Mouse (Mus musculus) stomach, postnatal 0 days (tissue): Measurements from ENCODE around the gene Lce1d. TPM values are rescaled to one million over a fixed set of nuclear protein-coding genes. Genes with fewer than 3 reads are reported as not detected.

Experiments used
- ATAC-seq: fragments of 200-750 bp; cut with Nextera tagmentation; 2 replicates; pipeline ENCODE4 v1.8.0; 2017; ENCODE audit not compliant: low FRiP score, low TSS enrichment
- DNase-seq: peaks from one replicate; pipeline ENCODE4 v3.0.0-alpha.2; 2016; ENCODE audit warnings: low spot score
- H3K27ac ChIP-seq: fragments of 300-500 bp; sonication (generic); replicated peaks from 2 replicates; pipeline ENCODE4 v1.5.1; 2014; ENCODE audit warnings: mild to moderate bottlenecking, control low read depth
- H3K27me3 ChIP-seq: fragments of 300-500 bp; sonication (generic); 2 replicates; pipeline ENCODE4 v1.6.1; 2014; ENCODE audit warnings: low read length; ENCODE audit not compliant: control insufficient read depth, insufficient read depth
- H3K36me3 ChIP-seq: fragments of 300-500 bp; sonication (generic); 2 replicates; pipeline ENCODE4 v1.6.1; 2014; ENCODE audit warnings: low read length, mixed read lengths; ENCODE audit not compliant: control insufficient read depth, insufficient read depth
- H3K4me1 ChIP-seq: fragments of 300-500 bp; sonication (generic); replicated peaks from 2 replicates; pipeline ENCODE4 v1.6.1; 2014; ENCODE audit warnings: antibody characterized with exemption; ENCODE audit not compliant: control insufficient read depth, insufficient read depth
- H3K4me2 ChIP-seq: fragments of 300-500 bp; sonication (generic); replicated peaks from 2 replicates; pipeline ENCODE4 v1.6.1; 2014; ENCODE audit warnings: low read depth, mild to moderate bottlenecking, control low read depth, moderate library complexity
- H3K4me3 ChIP-seq: fragments of 300-500 bp; sonication (generic); 2 replicates; pipeline ENCODE4 v1.5.1; 2014; ENCODE audit warnings: low read depth, low read length, control low read depth
- H3K9ac ChIP-seq: fragments of 300-500 bp; sonication (generic); 2 replicates; pipeline ENCODE4 v1.6.1; 2014; ENCODE audit warnings: mild to moderate bottlenecking, low read length, control low read depth, mixed read lengths
- H3K9me3 ChIP-seq: fragments of 300-500 bp; sonication (generic); 2 replicates; pipeline ENCODE4 v1.6.1; 2016; ENCODE audit warnings: low read length; ENCODE audit not compliant: control insufficient read depth
- CTCF ChIP-seq: IDR thresholded peaks from 2 replicates; pipeline ENCODE4 v1.5.1; 2016; ENCODE audit warnings: antibody characterized with exemption, low read depth, mild to moderate bottlenecking, moderate library complexity
- EP300 ChIP-seq: optimal IDR thresholded peaks from 2 replicates; pipeline ENCODE3; 2016; ENCODE audit warnings: antibody characterized with exemption
- WGBS: fragments of 180-500 bp; shearing (Covaris S2); extraction: QIAGEN DNeasy Blood & Tissue Kit; methylation state at CpG from one replicate; pipeline ENCODE4 v1.1.7; 2014; 5-methylcytosine and 5-hydroxymethylcytosine counted together
- polyA plus RNA-seq: library from polyadenylated mRNA; unstranded; fragments of >200 nt; fragmentation: Nextera tagmentation; extraction: Ambion mirVana; gene quantifications from 2 replicates; pipeline ENCODE4 v1.2.1, GENCODE M21; 2015

The Lce1d gene
- polyA plus RNA-seq, 1 experiment from 2014 or later: 199 TPM

GRCm38 (mm10) chr3:92639854-92640253 lies 47.2 kb downstream of the Lce1d start:
- Histone ChIP-seq H3K36me3 (no peaks in the 10 kb centered on the region), H3K4me3 (no peak overlapping the region), H3K27ac (no peak overlapping the region), H3K27me3 (no peaks in the 10 kb centered on the region), H3K9ac (no peak overlapping the region), H3K4me1 (no peaks in the 10 kb centered on the region), H3K4me2 (no peak overlapping the region), H3K9me3 (no peaks in the 10 kb centered on the region)
- 95% methylated on average over 15 of the region's 15 CpGs for WGBS
- ATAC-seq: no peak
- TF ChIP-seq EP300 (no peak), CTCF (no peak)
- no peak for DNase-seq

- Histone ChIP-seq H3K36me3 (no peaks in the 10 kb centered on the region), H3K4me3 (no peak overlapping the region), H3K4me2 (no peak overlapping the region), H3K4me1 (no peaks in the 10 kb centered on the region), H3K27ac (no peak overlapping the region), H3K9ac (no peak overlapping the region), H3K9me3 (no peaks in the 10 kb centered on the region), H3K27me3 (no peaks in the 10 kb centered on the region)
- no peak for ATAC-seq
- no peak for DNase-seq
- no peak for TF ChIP-seq EP300
- TF ChIP-seq CTCF: no peak
- 61% methylated on average over 3 of the region's 3 CpGs for WGBS
Measured at GRCm38 (mm10) chr3:92638653-92638991, 48.4 kb downstream of the Lce1d start.

DNA sequence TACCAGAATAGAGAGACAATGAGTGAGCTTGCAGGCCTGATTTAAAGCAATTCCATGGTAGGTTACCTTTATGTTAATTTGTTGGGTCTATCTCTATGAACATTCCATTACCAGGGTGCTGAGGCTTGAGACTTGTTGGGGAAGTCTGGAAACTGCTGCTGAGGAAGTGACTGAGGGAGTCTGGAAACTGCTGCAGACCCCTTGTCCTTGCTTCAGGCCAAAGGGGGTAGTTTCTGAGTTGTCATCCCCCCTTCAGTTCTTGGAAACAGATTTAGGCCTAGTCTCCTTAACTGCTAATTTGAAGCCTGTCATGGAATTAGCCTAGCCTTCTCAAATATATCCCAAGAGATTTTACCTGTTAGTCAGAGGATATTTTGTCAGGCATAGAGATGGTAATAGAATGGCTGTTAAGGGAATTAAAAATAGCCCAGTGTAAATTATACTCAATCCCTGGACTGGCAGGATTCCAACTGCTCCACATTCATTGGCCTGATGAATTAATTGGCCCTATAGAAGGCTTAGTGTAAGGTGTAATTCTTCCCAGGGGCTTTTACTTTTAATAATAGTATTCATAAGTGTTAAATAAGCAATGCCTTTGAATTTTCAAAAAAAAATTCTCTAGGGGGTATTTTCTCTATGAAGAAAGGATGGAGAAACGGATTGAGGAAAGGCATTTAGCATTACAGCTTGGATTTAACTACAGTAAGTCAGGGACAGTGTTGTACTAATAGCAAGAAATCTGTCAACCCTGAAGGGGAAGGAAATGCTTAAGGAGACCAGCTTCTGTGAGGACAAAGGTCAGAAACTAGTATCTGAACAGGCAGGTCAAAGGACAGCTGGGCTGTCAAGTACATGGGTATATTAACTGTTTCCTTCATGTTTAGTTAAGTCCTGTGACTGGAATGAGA lies 49.0 kb downstream of the Lce1d start:
- Histone ChIP-seq H3K9ac (no peak overlapping the region), H3K4me3 (no peak overlapping the region), H3K9me3 (no peaks in the 10 kb centered on the region), H3K4me1 (no peaks in the 10 kb centered on the region), H3K36me3 (no peaks in the 10 kb centered on the region), H3K4me2 (no peak overlapping the region), H3K27ac (no peak overlapping the region), H3K27me3 (no peaks in the 10 kb centered on the region)
- ATAC-seq (no peak), DNase-seq (no peak)
- 38% methylated on average over 1 of the region's 1 CpGs for WGBS
- TF ChIP-seq CTCF: no peak
- TF ChIP-seq EP300: no peak

Other genes starting within 250 kb of the Lce1d start
- gene Sprr1b, start 248.4 kb downstream of the Lce1d start, polyA plus RNA-seq: 17.1 and 19.3 TPM in 2 replicates
- gene Sprr3, start 228.5 kb downstream of the Lce1d start, polyA plus RNA-seq: 1,930 and 1,986 TPM in 2 replicates
- 1,567 and 1,571 TPM in 2 replicates for gene Sprr1a, start 201.3 kb downstream of the Lce1d start, polyA plus RNA-seq
- gene Sprr4, start 186.7 kb downstream of the Lce1d start, polyA plus RNA-seq: 1.3 and 1.5 TPM in 2 replicates
- gene 2310046K23Rik, start 152.7 kb downstream of the Lce1d start, polyA plus RNA-seq: not detected in 2 replicates
- 16.6 and 21.1 TPM in 2 replicates for gene Ivl, start 113.5 kb downstream of the Lce1d start, polyA plus RNA-seq
- gene Smcp, start 98.2 kb downstream of the Lce1d start, polyA plus RNA-seq: not detected in 2 replicates
- gene 2210017I01Rik, start 79.7 kb downstream of the Lce1d start, polyA plus RNA-seq: 22.8 and 26.7 TPM in 2 replicates
- gene Lce6a, start 65.5 kb downstream of the Lce1d start, polyA plus RNA-seq: 98.3 and 102 TPM in 2 replicates
- 401 and 429 TPM in 2 replicates for gene Lce1a1, start 38.9 kb downstream of the Lce1d start, polyA plus RNA-seq
- 116 and 135 TPM in 2 replicates for gene Lce1b, start 30.3 kb downstream of the Lce1d start, polyA plus RNA-seq
- gene Lce1a2, start 16.9 kb downstream of the Lce1d start, polyA plus RNA-seq: 632 and 696 TPM in 2 replicates
- gene Lce1c, start 8.0 kb downstream of the Lce1d start, polyA plus RNA-seq: 673 and 689 TPM in 2 replicates
- gene Lce1e, start 21.9 kb upstream of the Lce1d start, polyA plus RNA-seq: 326 and 341 TPM in 2 replicates
- gene Lce1f, start 33.1 kb upstream of the Lce1d start, polyA plus RNA-seq: 468 and 478 TPM in 2 replicates
- gene Gm38119, start 51.9 kb upstream of the Lce1d start, polyA plus RNA-seq: 11.4 and 14.1 TPM in 2 replicates
- 307 and 309 TPM in 2 replicates for gene Lce1g, start 65.1 kb upstream of the Lce1d start, polyA plus RNA-seq
- 249 and 251 TPM in 2 replicates for gene Lce1h, start 77.9 kb upstream of the Lce1d start, polyA plus RNA-seq
- gene Lce1i, start 91.7 kb upstream of the Lce1d start, polyA plus RNA-seq: 369 and 377 TPM in 2 replicates
- gene Lce1j, start 103.3 kb upstream of the Lce1d start, polyA plus RNA-seq: 175 and 184 TPM in 2 replicates
- gene Lce1k, start 120.7 kb upstream of the Lce1d start, polyA plus RNA-seq: 86.3 and 98.5 TPM in 2 replicates
- gene Kprp, start 140.0 kb upstream of the Lce1d start, polyA plus RNA-seq: 108 and 133 TPM in 2 replicates
- gene Lce1l, start 164.1 kb upstream of the Lce1d start, polyA plus RNA-seq: 247 and 250 TPM in 2 replicates
- 30.7 and 33.6 TPM in 2 replicates for gene 2310050C09Rik, start 183.0 kb upstream of the Lce1d start, polyA plus RNA-seq
- 1,230 and 1,305 TPM in 2 replicates for gene Lce3a, start 239.0 kb upstream of the Lce1d start, polyA plus RNA-seq
- 847 and 849 TPM in 2 replicates for gene Lce3b, start 245.8 kb upstream of the Lce1d start, polyA plus RNA-seq